Mouse (Mus musculus) heart, postnatal 10 days (tissue): ENCODE results near the gene Nr2f6. TPM values are rescaled to one million over a fixed set of nuclear protein-coding genes. Genes with fewer than 3 reads are reported as not detected.
A peak's percentile ranks its signal among the peaks of the same experiment; 100 is the strongest.

Experiments
- DNase-seq, 2 experiments: peaks; one replicate each; pipeline ENCODE4 v3.0.0; 2021
- intact Hi-C: fragments of 180-260 bp; cut with DNase I; formaldehyde crosslinking; loops from one replicate; pipeline ENCODE4 v1.15.1; 2025
- total RNA-seq, 2 experiments: library from RNA; stranded (reverse); gene quantifications; 2 replicates each; pipeline ENCODE4 v1.2.3; 2021

Gene Nr2f6
- total RNA-seq, 2 experiments from 2014 or later: 57.8 to 60.1 TPM

- DNase-seq: no peak
- intact Hi-C loops: no loop called here
These were observed 10.6 kb upstream of the Nr2f6 start for GRCm38 (mm10) chr8:71392391-71392790.

- no peak for DNase-seq
- intact Hi-C loops: no loop called here
These were observed 9.9 kb upstream of the Nr2f6 start for GRCm38 (mm10) chr8:71391696-71392095.

GRCm38 (mm10) chr8:71388267-71388666 lies 6.5 kb upstream of the Nr2f6 start:
- intact Hi-C loops: no loop called here
- no peak for DNase-seq

- intact Hi-C loops: no loop called here
- no peak for DNase-seq
These were observed 3.6 kb upstream of the Nr2f6 start for GRCm38 (mm10) chr8:71385212-71385835.

- intact Hi-C loops: no loop called here
- DNase-seq: no peak
These were observed 2.1 kb upstream of the Nr2f6 start for GRCm38 (mm10) chr8:71383860-71384259.

GRCm38 (mm10) chr8:71383396-71383795 lies 1.6 kb upstream of the Nr2f6 start:
- intact Hi-C loops: no loop called here

GRCm38 (mm10) chr8:71381971-71382961 lies 506 bp upstream of the Nr2f6 start:
- peak; percentile 89 to 92 for DNase-seq
- intact Hi-C loops: no loop called here

More at GRCm38 (mm10) chr8:71383396-71383795, 1.6 kb upstream of the Nr2f6 start:
- no peak for DNase-seq

GRCm38 (mm10) chr8:71380178-71381171 lies 1.3 kb downstream of the Nr2f6 start:
- intact Hi-C loops: no loop called here
- peak; percentile 51 to 58 for DNase-seq

- DNase-seq: no peak
- intact Hi-C loops: no loop called here
These were observed 2.2 kb downstream of the Nr2f6 start for GRCm38 (mm10) chr8:71379512-71380075.

GRCm38 (mm10) chr8:71379008-71379407 lies 2.8 kb downstream of the Nr2f6 start:
- no peak for DNase-seq
- intact Hi-C loops: no loop called here

- intact Hi-C loops: no loop called here
- no peak for DNase-seq
These were observed 5.2 kb downstream of the Nr2f6 start for GRCm38 (mm10) chr8:71376423-71377030.

GRCm38 (mm10) chr8:71375581-71376422 lies 6.0 kb downstream of the Nr2f6 start:
- intact Hi-C loops: no loop called here
- peak; percentile 58 to 65 for DNase-seq

- no peak for DNase-seq
- intact Hi-C loops: loop anchor here (5.0 kb wide), 1 partner anchor 33 kb away; the partner anchor contains the start of gene Ankle1
These were observed 7.0 kb downstream of the Nr2f6 start for GRCm38 (mm10) chr8:71374616-71375206.

GRCm38 (mm10) chr8:71373000-71373399 lies 8.8 kb downstream of the Nr2f6 start:
- intact Hi-C loops: loop anchor here (5.0 kb wide), 1 partner anchor 34 kb away; the partner anchor contains the start of gene Ankle1

GRCm38 (mm10) chr8:71372427-71372826 lies 9.3 kb downstream of the Nr2f6 start:
- DNase-seq: no peak
- intact Hi-C loops: loop anchor here (5.0 kb wide), 1 partner anchor 35 kb away; the partner anchor contains the start of gene Ankle1

More at GRCm38 (mm10) chr8:71373000-71373399, 8.8 kb downstream of the Nr2f6 start:
- DNase-seq: no peak

- intact Hi-C loops: loop anchor here (5.0 kb wide), 1 partner anchor 36 kb away; the partner anchor contains the start of gene Ankle1
- DNase-seq: peak; percentile 97
These were observed 10.4 kb downstream of the Nr2f6 start, which contains the start of gene Ocel1 for GRCm38 (mm10) chr8:71371236-71371848. Gene Ocel1, plus strand, starts transcription at chr8:71371298.

GRCm38 (mm10) chr8:71370711-71371235 lies 11.0 kb downstream of the Nr2f6 start:
- intact Hi-C loops: loop anchor here (5.0 kb wide), 1 partner anchor 37 kb away; the partner anchor contains the start of gene Ankle1

More at GRCm38 (mm10) chr8:71370711-71371235, 11.0 kb downstream of the Nr2f6 start:
- no peak for DNase-seq
